Mouse (Mus musculus) hindbrain, embryonic 16.5 days (tissue): ENCODE data around the gene Dnajc30. TPM values are rescaled to one million over a fixed set of nuclear protein-coding genes. Genes with fewer than 3 reads are reported as not detected.

Experiments used
- ATAC-seq: fragments of 200-750 bp; cut with Nextera tagmentation; 2 replicates; pipeline ENCODE4 v1.8.0; 2017; ENCODE audit warnings: moderate TSS enrichment, moderate library complexity
- H3K27ac ChIP-seq: fragments of 300-500 bp; sonication (generic); 2 replicates; pipeline ENCODE4 v1.5.1; 2014; ENCODE audit warnings: low read depth, mild to moderate bottlenecking, control low read depth, low read length, moderate library complexity
- H3K27me3 ChIP-seq: fragments of 300-500 bp; sonication (generic); replicated peaks from 2 replicates; pipeline ENCODE4 v1.6.1; 2014; ENCODE audit warnings: low read length; ENCODE audit not compliant: control insufficient read depth, insufficient read depth
- H3K36me3 ChIP-seq: fragments of 300-500 bp; sonication (generic); 2 replicates; pipeline ENCODE4 v1.6.1; 2014; ENCODE audit warnings: mild to moderate bottlenecking, low read length, moderate library complexity, mixed read lengths; ENCODE audit not compliant: control insufficient read depth, insufficient read depth
- H3K4me1 ChIP-seq: fragments of 300-500 bp; sonication (generic); 2 replicates; pipeline ENCODE4 v1.6.1; 2014; ENCODE audit warnings: low read depth, low read length; ENCODE audit not compliant: control insufficient read depth, insufficient read depth
- H3K4me2 ChIP-seq: fragments of 300-500 bp; sonication (generic); 2 replicates; pipeline ENCODE4 v1.6.1; 2014; ENCODE audit warnings: mild to moderate bottlenecking, low read length, control low read depth, moderate library complexity
- H3K4me3 ChIP-seq: fragments of 300-500 bp; sonication (generic); 2 replicates; pipeline ENCODE4 v1.5.1; 2014; ENCODE audit warnings: mild to moderate bottlenecking, low read length, control low read depth, moderate library complexity
- H3K9ac ChIP-seq: fragments of 300-500 bp; sonication (generic); 2 replicates; pipeline ENCODE4 v1.6.1; 2014; ENCODE audit warnings: low read depth, mild to moderate bottlenecking, control low read depth, low read length, moderate library complexity
- H3K9me3 ChIP-seq: fragments of 300-500 bp; sonication (generic); 2 replicates; pipeline ENCODE4 v1.6.1; 2014; ENCODE audit warnings: mild to moderate bottlenecking, low read length, moderate library complexity; ENCODE audit not compliant: control insufficient read depth
- WGBS: fragments of 180-500 bp; shearing (Covaris S2); extraction: QIAGEN DNeasy Blood & Tissue Kit; methylation state at CpG from one replicate; pipeline ENCODE4 v1.1.7; 2014; 5-methylcytosine and 5-hydroxymethylcytosine counted together
- polyA plus RNA-seq: library from polyadenylated mRNA; unstranded; fragments of >200 nt; fragmentation: Nextera tagmentation; extraction: Ambion mirVana; gene quantifications from 2 replicates; pipeline ENCODE4 v1.2.1, GENCODE M21; 2015

Dnajc30 gene
- polyA plus RNA-seq, 1 experiment from 2014 or later, result 45.3 TPM

- H3K4me2 ChIP-seq, result no peak overlapping the region
- H3K9ac ChIP-seq, result no peak overlapping the region
- WGBS, result 74% methylated on average over 4 of the region's 4 CpGs
- H3K4me3 ChIP-seq, result no peak overlapping the region
- H3K9me3 ChIP-seq, result no peaks in the 10 kb centered on the region
- no peak for ATAC-seq
- H3K36me3 ChIP-seq, result no peaks in the 10 kb centered on the region
- peaks cover 38% of the 10 kb centered on the region for H3K27me3 ChIP-seq
- no peak overlapping the region for H3K27ac ChIP-seq
- H3K4me1 ChIP-seq, result no peaks in the 10 kb centered on the region
Observed at GRCm38 (mm10) chr5:135086871-135087270, 22.9 kb downstream of the Dnajc30 start.

DNA sequence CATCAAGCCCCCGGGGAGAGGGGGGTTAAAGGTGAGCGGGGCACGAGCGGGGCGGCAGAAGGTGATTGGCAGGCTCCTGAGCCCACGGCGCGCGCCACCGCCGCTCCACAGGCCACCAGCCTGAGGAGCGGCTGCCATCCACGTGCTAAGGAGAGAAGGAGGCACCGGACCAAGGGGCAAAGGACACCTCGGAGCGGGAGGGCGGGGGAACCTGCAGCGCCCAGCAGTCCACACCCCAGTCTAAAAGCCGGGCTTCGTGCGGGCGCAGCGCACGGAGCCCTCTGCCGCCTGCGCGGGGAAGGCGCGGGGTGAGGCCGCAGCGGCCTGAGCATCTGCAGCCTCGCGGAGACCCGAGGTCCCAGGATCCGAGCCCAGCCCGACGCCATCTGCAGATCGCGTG lies 25.7 kb downstream of the Dnajc30 start, which contains the start of gene Mlxipl:
TSS of gene Mlxipl (plus strand) at position 238 of the 400 bp plus-strand sequence.
- no peak within 1 kb of the TSS for H3K4me3 ChIP-seq
- 2% methylated on average over 34 of the region's 39 CpGs for WGBS
- H3K36me3 ChIP-seq, result no peaks in the 10 kb centered on the region
- H3K27me3 ChIP-seq, result peaks cover 38% of the 10 kb centered on the region
- no peaks in the 10 kb centered on the region for H3K4me1 ChIP-seq
- H3K9me3 ChIP-seq, result no peaks in the 10 kb centered on the region
- H3K27ac ChIP-seq, result no peak within 1 kb of the TSS
- H3K9ac ChIP-seq, result no peak within 1 kb of the TSS
- no peak within 1 kb of the TSS for H3K4me2 ChIP-seq
- ATAC-seq, result no peak

DNA sequence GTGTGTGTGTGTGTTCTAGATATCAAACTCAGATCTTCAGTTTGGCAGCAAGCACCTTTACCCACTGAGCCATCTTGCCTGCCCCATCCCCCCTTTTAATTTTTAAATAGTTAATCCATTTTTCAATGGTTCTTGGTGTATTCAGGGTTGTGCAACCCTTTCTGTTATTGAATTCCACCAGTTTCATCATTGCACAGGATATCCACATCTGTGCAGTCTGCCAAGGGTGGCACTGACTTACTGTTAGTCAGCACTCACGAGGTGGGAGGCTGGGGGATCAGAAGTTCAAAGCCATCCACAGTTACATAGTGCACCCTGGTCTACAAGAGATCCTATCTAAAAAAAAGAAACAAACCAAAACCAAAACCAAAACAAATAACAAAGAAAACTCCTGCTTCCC lies 37.0 kb downstream of the Dnajc30 start:
- peaks cover 13% of the 10 kb centered on the region for H3K27me3 ChIP-seq
- no peaks in the 10 kb centered on the region for H3K4me1 ChIP-seq
- no peak overlapping the region for H3K27ac ChIP-seq
- no peaks in the 10 kb centered on the region for H3K9me3 ChIP-seq
- ATAC-seq, result no peak
- WGBS, result 65% methylated on average over 1 of the region's 1 CpGs
- no peak overlapping the region for H3K9ac ChIP-seq
- no peak overlapping the region for H3K4me3 ChIP-seq
- no peak overlapping the region for H3K4me2 ChIP-seq
- H3K36me3 ChIP-seq, result no peaks in the 10 kb centered on the region

DNA sequence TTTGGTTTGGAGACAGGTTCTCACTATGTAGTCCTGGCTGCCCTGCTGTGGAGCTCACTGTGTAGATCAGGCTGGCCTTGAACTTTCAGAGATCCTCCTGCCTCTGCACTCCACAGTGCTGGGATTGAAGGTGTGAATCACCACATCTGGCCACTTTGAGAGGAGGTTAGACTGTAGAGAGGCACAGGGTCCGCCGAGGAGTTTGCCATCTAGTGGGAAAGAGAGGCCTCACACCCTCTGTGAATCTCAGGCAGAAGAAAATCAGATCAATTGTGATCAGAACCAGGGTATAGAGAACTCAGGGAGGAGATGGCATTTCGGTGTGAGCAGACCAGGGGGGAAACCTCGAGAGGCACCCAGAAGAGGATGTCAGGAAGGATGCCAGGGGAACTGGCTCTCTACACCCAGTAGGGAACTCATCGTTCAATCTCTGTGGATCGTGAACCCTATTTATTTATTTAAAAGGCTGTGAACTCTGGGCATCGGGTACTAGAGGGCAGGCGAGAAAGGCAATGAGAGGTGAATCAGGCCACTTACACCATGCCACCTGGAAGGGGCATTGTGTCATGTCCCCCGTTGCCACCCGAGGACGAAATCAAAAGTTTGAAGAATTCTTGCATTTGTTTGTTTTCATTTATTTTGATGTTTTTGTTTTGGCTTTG lies 40.1 kb downstream of the Dnajc30 start:
- peaks cover 38% of the 10 kb centered on the region for H3K27me3 ChIP-seq
- H3K4me3 ChIP-seq, result no peak overlapping the region
- no peaks in the 10 kb centered on the region for H3K9me3 ChIP-seq
- no peak overlapping the region for H3K4me2 ChIP-seq
- no peak overlapping the region for H3K27ac ChIP-seq
- no peak overlapping the region for H3K9ac ChIP-seq
- H3K36me3 ChIP-seq, result no peaks in the 10 kb centered on the region
- no peak for ATAC-seq
- H3K4me1 ChIP-seq, result peaks cover 11% of the 10 kb centered on the region
- 68% methylated on average over 11 of the region's 11 CpGs for WGBS

DNA sequence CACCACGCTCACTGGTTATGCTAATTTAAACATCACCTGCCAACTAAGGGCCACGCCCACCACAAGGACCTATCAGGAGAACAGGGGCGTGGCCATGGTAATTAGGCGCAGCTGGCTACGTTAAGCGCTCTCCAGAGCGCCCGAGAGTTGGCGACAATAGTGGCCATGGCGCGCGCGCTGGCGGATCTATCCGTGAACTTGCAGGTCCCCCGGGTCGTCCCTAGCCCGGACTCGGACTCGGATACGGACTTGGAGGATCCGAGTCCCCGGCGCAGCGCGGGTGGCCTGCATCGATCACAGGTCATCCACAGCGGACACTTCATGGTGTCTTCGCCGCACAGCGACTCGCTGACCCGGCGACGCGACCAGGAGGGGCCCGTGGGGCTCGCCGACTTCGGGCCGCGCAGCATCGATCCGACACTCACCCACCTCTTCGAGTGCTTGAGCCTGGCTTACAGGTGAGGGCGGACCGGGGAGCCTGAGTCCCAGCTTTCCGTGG lies 42.8 kb downstream of the Dnajc30 start:
- peak; percentile 90 for ATAC-seq
- WGBS, result 0% methylated on average over 42 of the region's 48 CpGs

DNA sequence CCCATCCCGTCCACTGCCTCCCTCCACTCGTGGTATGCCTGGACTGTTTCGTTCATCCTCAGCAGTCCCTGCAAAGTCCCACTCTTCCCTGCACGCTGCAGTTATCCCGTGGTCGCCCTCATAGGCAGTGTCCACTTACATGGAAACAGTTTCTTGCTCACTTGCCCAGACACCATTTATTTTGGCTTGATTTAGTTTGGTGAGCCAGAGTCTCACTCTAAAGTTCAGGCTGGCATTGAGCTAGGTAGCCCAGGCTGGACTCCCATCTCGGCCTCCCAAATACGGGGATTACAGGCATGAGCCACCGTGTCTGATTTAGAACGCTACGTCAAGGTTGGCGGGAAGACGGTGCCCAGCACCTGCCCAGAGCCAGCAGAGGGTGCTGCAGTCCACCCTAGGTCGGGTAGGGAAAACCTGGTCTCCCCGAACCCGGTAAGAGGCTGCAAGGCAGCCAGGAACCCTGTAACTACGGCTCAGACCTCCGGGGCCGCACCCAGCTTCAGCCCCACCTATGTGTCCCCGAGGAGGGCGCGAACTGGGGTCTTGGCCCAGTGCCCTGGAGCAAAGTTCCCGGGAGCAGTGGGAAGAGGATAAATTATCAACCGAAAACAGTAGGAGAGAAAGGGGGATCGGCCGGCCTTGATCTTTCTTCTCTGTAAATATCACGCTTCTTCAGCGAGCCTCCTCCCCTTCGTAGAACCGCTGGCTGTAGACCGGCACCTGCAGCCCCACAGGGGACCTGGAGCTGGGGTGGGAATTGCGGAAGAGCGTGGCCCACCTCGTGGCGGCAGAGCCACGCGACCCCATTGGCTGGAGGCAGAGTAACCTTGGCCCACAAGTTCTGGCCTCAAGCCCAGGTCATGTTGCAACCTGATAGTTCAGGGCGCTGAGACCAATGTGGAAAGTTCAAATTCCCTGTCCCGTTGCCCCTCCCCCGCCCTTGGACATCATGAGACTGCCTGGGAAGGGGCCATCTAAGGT lies 43.8 kb downstream of the Dnajc30 start:
- 0 out of 2 replicates have a peak, but pooled peaks have one; percentile 40 for ATAC-seq
- peaks cover 11% of the 10 kb centered on the region for H3K4me1 ChIP-seq
- 9% methylated on average over 40 of the region's 40 CpGs for WGBS
- H3K36me3 ChIP-seq, result no peaks in the 10 kb centered on the region
- no peaks in the 10 kb centered on the region for H3K9me3 ChIP-seq
- H3K9ac ChIP-seq, result no peak overlapping the region
- no peak overlapping the region for H3K27ac ChIP-seq
- H3K4me3 ChIP-seq, result peak overlapping the region; percentile 55
- H3K4me2 ChIP-seq, result peak overlapping the region; percentile 93
- peaks cover 43% of the 10 kb centered on the region for H3K27me3 ChIP-seq

More for the DNA sequence above, 42.8 kb downstream of the Dnajc30 start:
- peak overlapping the region; percentile 58 for H3K9ac ChIP-seq
- peaks cover 43% of the 10 kb centered on the region for H3K27me3 ChIP-seq
- H3K4me1 ChIP-seq, result peaks cover 11% of the 10 kb centered on the region
- H3K9me3 ChIP-seq, result no peaks in the 10 kb centered on the region
- peak overlapping the region; percentile 55 for H3K4me3 ChIP-seq
- no peaks in the 10 kb centered on the region for H3K36me3 ChIP-seq
- peak overlapping the region; percentile 93 for H3K4me2 ChIP-seq
- no peak overlapping the region for H3K27ac ChIP-seq

- H3K4me1 ChIP-seq, result peaks cover 11% of the 10 kb centered on the region
- WGBS, result 63% methylated on average over 6 of the region's 6 CpGs
- H3K27me3 ChIP-seq, result peaks cover 41% of the 10 kb centered on the region
- H3K27ac ChIP-seq, result no peak overlapping the region
- no peaks in the 10 kb centered on the region for H3K36me3 ChIP-seq
- no peak for ATAC-seq
- H3K9ac ChIP-seq, result no peak overlapping the region
- no peak overlapping the region for H3K4me3 ChIP-seq
- no peak overlapping the region for H3K4me2 ChIP-seq
- H3K9me3 ChIP-seq, result no peaks in the 10 kb centered on the region
Observed at GRCm38 (mm10) chr5:135109017-135109416, 45.0 kb downstream of the Dnajc30 start.

- Histone ChIP-seq H3K27me3 (peaks cover 41% of the 10 kb centered on the region), H3K4me3 (no peak overlapping the region), H3K4me2 (no peak overlapping the region), H3K27ac (no peak overlapping the region), H3K9me3 (no peaks in the 10 kb centered on the region), H3K36me3 (no peaks in the 10 kb centered on the region), H3K4me1 (peaks cover 11% of the 10 kb centered on the region), H3K9ac (no peak overlapping the region)
- 92% methylated on average over 3 of the region's 3 CpGs for WGBS
- ATAC-seq, result no peak
Observed at GRCm38 (mm10) chr5:135109426-135109825, 45.4 kb downstream of the Dnajc30 start.

DNA sequence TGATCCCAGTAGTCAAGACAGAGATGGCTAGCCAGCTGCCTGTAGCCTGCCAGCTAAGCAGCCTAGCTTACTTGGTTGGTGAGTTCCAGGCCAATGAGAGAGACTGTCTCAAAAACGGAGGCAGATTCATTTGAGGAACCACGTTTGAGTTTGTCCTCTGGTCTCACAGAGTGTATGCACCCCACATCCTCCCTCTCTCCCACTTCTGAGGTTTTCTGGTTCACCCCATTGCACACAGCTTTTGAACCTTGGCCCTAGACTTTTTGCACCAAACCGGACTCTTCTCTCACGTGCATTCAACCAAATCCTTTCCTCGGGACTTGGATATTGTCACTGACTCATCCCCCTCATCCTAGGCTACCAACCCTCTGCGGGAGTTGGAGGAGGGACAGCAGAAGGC lies 46.0 kb downstream of the Dnajc30 start:
- Histone ChIP-seq H3K27ac (no peak overlapping the region), H3K9me3 (no peaks in the 10 kb centered on the region), H3K27me3 (peaks cover 36% of the 10 kb centered on the region), H3K9ac (no peak overlapping the region), H3K4me2 (no peak overlapping the region), H3K4me3 (no peak overlapping the region), H3K36me3 (no peaks in the 10 kb centered on the region), H3K4me1 (peaks cover 11% of the 10 kb centered on the region)
- ATAC-seq, result no peak
- WGBS, result 63% methylated on average over 6 of the region's 6 CpGs
